Mouse (Mus musculus) intestine, embryonic 14.5 days (tissue): ENCODE data around the gene Rgma. TPM values are rescaled to one million over a fixed set of nuclear protein-coding genes. Genes with fewer than 3 reads are reported as not detected.
A peak's percentile ranks its signal among the peaks of the same experiment; 100 is the strongest.

Source experiments
- ATAC-seq: fragments of 200-750 bp; cut with Nextera tagmentation; replicated peaks from 2 replicates; pipeline ENCODE4 v1.8.0; 2017; ENCODE audit warnings: low read depth, moderate number of reproducible peaks, moderate TSS enrichment, moderate library complexity; ENCODE audit not compliant: low FRiP score, low TSS enrichment
- DNase-seq: peaks from one replicate; pipeline ENCODE4 v3.0.0-alpha.2; 2018; ENCODE audit warnings: low spot score
- H3K27ac ChIP-seq: fragments of 300-500 bp; sonication (generic); 2 replicates; pipeline ENCODE4 v1.5.1; 2014; ENCODE audit warnings: low read depth, mild to moderate bottlenecking, control low read depth
- H3K27me3 ChIP-seq: fragments of 300-500 bp; sonication (generic); replicated peaks from 2 replicates; pipeline ENCODE4 v1.6.1; 2014; ENCODE audit warnings: low read length, control low read depth; ENCODE audit not compliant: control insufficient read depth, insufficient read depth
- H3K36me3 ChIP-seq: fragments of 300-500 bp; sonication (generic); 2 replicates; pipeline ENCODE4 v1.6.1; 2014; ENCODE audit warnings: low read length, control low read depth; ENCODE audit not compliant: control insufficient read depth, insufficient read depth
- H3K4me1 ChIP-seq: fragments of 300-500 bp; sonication (generic); replicated peaks from 2 replicates; pipeline ENCODE4 v1.6.1; 2014; ENCODE audit warnings: low read length, control low read depth, mixed read lengths; ENCODE audit not compliant: control insufficient read depth, insufficient read depth
- H3K4me2 ChIP-seq: fragments of 300-500 bp; sonication (generic); 2 replicates; pipeline ENCODE4 v1.6.1; 2014; ENCODE audit warnings: low read length
- H3K4me3 ChIP-seq: fragments of 300-500 bp; sonication (generic); 2 replicates; pipeline ENCODE4 v1.5.1; 2014; ENCODE audit warnings: low read depth, low read length, control low read depth, mixed read lengths
- H3K9ac ChIP-seq: fragments of 300-500 bp; sonication (generic); 2 replicates; pipeline ENCODE4 v1.6.1; 2014; ENCODE audit warnings: mild to moderate bottlenecking, low read length
- H3K9me3 ChIP-seq: fragments of 300-500 bp; sonication (generic); 2 replicates; pipeline ENCODE4 v1.6.1; 2016; ENCODE audit warnings: low read length, control low read depth; ENCODE audit not compliant: control insufficient read depth
- WGBS: fragments of 180-500 bp; shearing (Covaris S2); extraction: QIAGEN DNeasy Blood & Tissue Kit; methylation state at CpG from one replicate; pipeline ENCODE4 v1.1.7; 2014; 5-methylcytosine and 5-hydroxymethylcytosine counted together
- polyA plus RNA-seq: library from polyadenylated mRNA; unstranded; fragments of >200 nt; fragmentation: Nextera tagmentation; extraction: Ambion mirVana; gene quantifications from 2 replicates; pipeline ENCODE4 v1.2.1, GENCODE M21; 2014

Rgma gene
- polyA plus RNA-seq, 1 experiment from 2014 or later: 11.5 TPM

GRCm38 (mm10) chr7:73376101-73377001 is 1.0 kb downstream of the Rgma start:
- Histone ChIP-seq H3K9me3 (no peaks in the 10 kb centered on the region), H3K27ac (peak overlapping the region; percentile 70), H3K9ac (peak overlapping the region; percentile 51), H3K4me2 (peak overlapping the region; percentile 98), H3K36me3 (no peaks in the 10 kb centered on the region), H3K4me1 (peaks cover 27% of the 10 kb centered on the region), H3K4me3 (peak overlapping the region; percentile 67), H3K27me3 (peaks cover 20% of the 10 kb centered on the region)
- DNase-seq (peak; percentile 79), ATAC-seq (peak; percentile 33; the same call in 1 of the 2 replicates)
- WGBS: under 1% methylated on average over 39 of the region's 39 CpGs

GRCm38 (mm10) chr7:73377307-73377706 is 2.0 kb downstream of the Rgma start:
- WGBS: 63% methylated on average over 12 of the region's 12 CpGs
- H3K4me1 ChIP-seq: peaks cover 26% of the 10 kb centered on the region
- H3K9me3 ChIP-seq: no peaks in the 10 kb centered on the region
- 0 out of 2 replicates have a peak overlapping the region, but pooled peaks have one; percentile 25 for H3K9ac ChIP-seq
- DNase-seq (no peak), ATAC-seq (no peak)
- H3K4me3 ChIP-seq: peak overlapping the region; percentile 67
- peak overlapping the region; percentile 98 for H3K4me2 ChIP-seq
- peaks cover 15% of the 10 kb centered on the region for H3K27me3 ChIP-seq
- no peak overlapping the region for H3K27ac ChIP-seq
- no peaks in the 10 kb centered on the region for H3K36me3 ChIP-seq

- no peak overlapping the region for H3K4me3 ChIP-seq
- no peak overlapping the region for H3K27ac ChIP-seq
- H3K9ac ChIP-seq: no peak overlapping the region
- DNase-seq: no peak
- peaks cover 20% of the 10 kb centered on the region; the same call in 1 of the 2 replicates for H3K4me1 ChIP-seq
- no peaks in the 10 kb centered on the region for H3K36me3 ChIP-seq
- no peaks in the 10 kb centered on the region for H3K9me3 ChIP-seq
- H3K4me2 ChIP-seq: peak overlapping the region; percentile 98
- no peak for ATAC-seq
- WGBS: 72% methylated on average over 6 of the region's 6 CpGs
- H3K27me3 ChIP-seq: peaks cover 11% of the 10 kb centered on the region
Observed at GRCm38 (mm10) chr7:73378034-73378433, 2.7 kb downstream of the Rgma start.

- Histone ChIP-seq H3K4me2 (no peak overlapping the region), H3K27me3 (no peaks in the 10 kb centered on the region), H3K9me3 (no peaks in the 10 kb centered on the region), H3K4me1 (peaks cover 13% of the 10 kb centered on the region; the same call in 1 of the 2 replicates), H3K4me3 (no peak overlapping the region), H3K9ac (no peak overlapping the region), H3K27ac (no peak overlapping the region), H3K36me3 (no peaks in the 10 kb centered on the region)
- DNase-seq (no peak), ATAC-seq (no peak)
- WGBS: 59% methylated on average over 7 of the region's 7 CpGs
Observed at GRCm38 (mm10) chr7:73382843-73383242, 7.5 kb downstream of the Rgma start.

GRCm38 (mm10) chr7:73388866-73389265 is 13.6 kb downstream of the Rgma start:
- H3K9me3 ChIP-seq: no peaks in the 10 kb centered on the region
- H3K27me3 ChIP-seq: no peaks in the 10 kb centered on the region
- DNase-seq (no peak), ATAC-seq (no peak)
- H3K36me3 ChIP-seq: no peaks in the 10 kb centered on the region
- H3K4me3 ChIP-seq: no peak overlapping the region
- H3K4me1 ChIP-seq: peaks cover 25% of the 10 kb centered on the region; the same call in 1 of the 2 replicates
- no peak overlapping the region for H3K4me2 ChIP-seq
- H3K9ac ChIP-seq: no peak overlapping the region
- H3K27ac ChIP-seq: no peak overlapping the region
- WGBS: 71% methylated on average over 2 of the region's 2 CpGs

- peak overlapping the region; percentile 72; the same call in 1 of the 2 replicates for H3K4me3 ChIP-seq
- ATAC-seq (no peak), DNase-seq (no peak)
- no peaks in the 10 kb centered on the region for H3K36me3 ChIP-seq
- H3K9me3 ChIP-seq: no peaks in the 10 kb centered on the region
- no peak overlapping the region for H3K9ac ChIP-seq
- WGBS: 17% methylated on average over 9 of the region's 9 CpGs
- no peaks in the 10 kb centered on the region for H3K27me3 ChIP-seq
- peak overlapping the region; percentile 90 for H3K4me2 ChIP-seq
- no peak overlapping the region for H3K27ac ChIP-seq
- H3K4me1 ChIP-seq: peaks cover 28% of the 10 kb centered on the region; the same call in 1 of the 2 replicates
Observed at GRCm38 (mm10) chr7:73389419-73389818, 14.1 kb downstream of the Rgma start.

- ATAC-seq (no peak), DNase-seq (peak; percentile 63)
- no peaks in the 10 kb centered on the region for H3K9me3 ChIP-seq
- peak overlapping the region; percentile 83; the same call in 1 of the 2 replicates for H3K27ac ChIP-seq
- 2% methylated on average over 15 of the region's 15 CpGs for WGBS
- no peaks in the 10 kb centered on the region for H3K36me3 ChIP-seq
- H3K4me1 ChIP-seq: peaks cover 28% of the 10 kb centered on the region; the same call in 1 of the 2 replicates
- no peak overlapping the region for H3K9ac ChIP-seq
- H3K4me3 ChIP-seq: peak overlapping the region; percentile 72; the same call in 1 of the 2 replicates
- peak overlapping the region; percentile 90 for H3K4me2 ChIP-seq
- H3K27me3 ChIP-seq: no peaks in the 10 kb centered on the region
Observed at GRCm38 (mm10) chr7:73389871-73390294, 14.6 kb downstream of the Rgma start.

GRCm38 (mm10) chr7:73390426-73391001 is 15.2 kb downstream of the Rgma start:
- peak; percentile 78 for DNase-seq
- peak overlapping the region; percentile 10; the same call in 1 of the 2 replicates for H3K9ac ChIP-seq
- ATAC-seq: peak; percentile 30

More at GRCm38 (mm10) chr7:73390426-73391001, 15.2 kb downstream of the Rgma start:
- H3K4me2 ChIP-seq: peak overlapping the region; percentile 90
- no peaks in the 10 kb centered on the region for H3K36me3 ChIP-seq
- peak overlapping the region; percentile 83; the same call in 1 of the 2 replicates for H3K27ac ChIP-seq
- peaks cover 28% of the 10 kb centered on the region; the same call in 1 of the 2 replicates for H3K4me1 ChIP-seq
- no peaks in the 10 kb centered on the region for H3K27me3 ChIP-seq
- H3K4me3 ChIP-seq: peak overlapping the region; percentile 72
- WGBS: 6% methylated on average over 18 of the region's 18 CpGs
- no peaks in the 10 kb centered on the region for H3K9me3 ChIP-seq
